Mouse (Mus musculus): ENCODE results near the gene Lpar6.

DNA sequence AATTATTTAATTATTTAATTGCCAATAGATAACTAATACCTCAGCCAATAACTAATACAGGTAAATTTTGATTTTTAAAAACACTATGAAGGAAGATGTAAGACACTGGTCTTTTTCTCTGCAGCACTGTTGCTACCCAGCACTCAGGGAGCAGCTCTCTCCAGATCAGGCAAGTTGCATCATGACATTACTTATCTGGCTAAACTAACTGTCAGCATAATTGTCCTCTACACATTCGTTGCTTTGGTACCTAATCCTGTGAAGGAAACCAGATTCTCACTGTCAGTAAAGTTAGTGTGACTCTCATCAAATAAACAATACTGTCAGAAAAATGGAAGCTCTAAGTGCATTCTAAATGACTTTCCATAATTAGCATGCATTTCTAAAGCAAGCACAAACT lies 10.8 kb upstream of the Lpar6 start:
- no peak for TF ChIP-seq CTCF (IDR thresholded peaks at IDR 0.05; ENCODE audit: extremely low read depth, insufficient read depth, low read length)
- TF ChIP-seq POLR2A (IDR thresholded peaks at IDR 0.05; ENCODE audit: extremely low read depth, insufficient read depth, low read length) = no peak
